Mouse (Mus musculus) heart, postnatal 0 days (tissue): ENCODE data around the gene Taf9b.

ENCODE experiments used
- CTCF ChIP-seq: IDR thresholded peaks from 2 replicates; pipeline ENCODE4 v1.5.1; 2016; ENCODE audit warnings: antibody characterized with exemption, control low read depth, low read depth
- EP300 ChIP-seq: IDR thresholded peaks from 2 replicates; pipeline ENCODE4 v1.6.1; 2016; ENCODE audit warnings: antibody characterized with exemption, low read depth

DNA sequence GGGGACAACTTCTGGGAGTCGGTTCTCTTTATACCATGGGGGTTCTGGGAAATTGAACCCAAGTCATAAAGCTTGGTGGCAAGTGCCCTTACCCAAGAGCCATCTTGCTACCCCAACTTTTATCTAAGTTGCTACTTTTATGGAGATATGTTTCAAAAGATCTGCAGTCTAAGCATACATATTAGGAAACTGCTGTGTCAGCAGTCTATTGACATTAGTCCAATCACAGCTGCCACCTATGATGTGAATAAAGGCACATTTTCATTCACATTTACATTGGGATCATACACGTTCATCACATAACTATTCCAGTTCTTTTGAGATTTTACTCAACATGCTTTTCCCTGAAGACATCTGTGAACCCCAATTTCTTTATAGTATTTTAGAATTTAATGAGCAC, 11.9 kb downstream of the Taf9b start:
- no peak for TF ChIP-seq CTCF
- TF ChIP-seq EP300: no peak
